Mouse (Mus musculus): ENCODE measurements around the gene Kansl1l.

The Kansl1l gene

GRCm38 (mm10) chr1:66817453-66817839 lies at the start of gene Kansl1l:
Kansl1l (minus strand) TSS chr1:66817562.
- DNase-seq (ENCODE audit: low read depth) = peak; percentile 79

GRCm38 (mm10) chr1:66865633-66866032 lies 48.3 kb upstream of the Kansl1l start:
- no peak for DNase-seq (ENCODE audit: low read depth)

GRCm38 (mm10) chr1:66863741-66864495 lies 46.6 kb upstream of the Kansl1l start:
- DNase-seq (ENCODE audit: low read depth) = no peak

GRCm38 (mm10) chr1:66862712-66863511 lies 45.5 kb upstream of the Kansl1l start, which contains the start of gene Acadl:
Acadl (minus strand) TSS chr1:66863277.
- DNase-seq (ENCODE audit: low read depth) = peak; percentile 31

- DNase-seq (ENCODE audit: low read depth) = no peak
Observed at GRCm38 (mm10) chr1:66861764-66862672, 44.7 kb upstream of the Kansl1l start.

- DNase-seq (ENCODE audit: low read depth) = no peak
Observed at GRCm38 (mm10) chr1:66847506-66847905, 30.1 kb upstream of the Kansl1l start.

GRCm38 (mm10) chr1:66845690-66846318 lies 28.4 kb upstream of the Kansl1l start:
- DNase-seq (ENCODE audit: low read depth) = no peak

- no peak for DNase-seq (ENCODE audit: low read depth)
Observed at GRCm38 (mm10) chr1:66841938-66842337, 24.6 kb upstream of the Kansl1l start.

GRCm38 (mm10) chr1:66841510-66841909 lies 24.1 kb upstream of the Kansl1l start:
- no peak for DNase-seq (ENCODE audit: low read depth)

- no peak for DNase-seq (ENCODE audit: low read depth)
Observed at GRCm38 (mm10) chr1:66839755-66840438, 22.5 kb upstream of the Kansl1l start.

- no peak for DNase-seq (ENCODE audit: low read depth)
Observed at GRCm38 (mm10) chr1:66839135-66839534, 21.8 kb upstream of the Kansl1l start.

GRCm38 (mm10) chr1:66838184-66839042 lies 21.1 kb upstream of the Kansl1l start:
- no peak for DNase-seq (ENCODE audit: low read depth)

- no peak for DNase-seq (ENCODE audit: low read depth)
Observed at GRCm38 (mm10) chr1:66837207-66837606, 19.8 kb upstream of the Kansl1l start.

GRCm38 (mm10) chr1:66832636-66833165 lies 15.3 kb upstream of the Kansl1l start:
- no peak for DNase-seq (ENCODE audit: low read depth)

GRCm38 (mm10) chr1:66831824-66832600 lies 14.7 kb upstream of the Kansl1l start:
- no peak for DNase-seq (ENCODE audit: low read depth)

- DNase-seq (ENCODE audit: low read depth) = no peak
Observed at GRCm38 (mm10) chr1:66829400-66830080, 12.2 kb upstream of the Kansl1l start.

GRCm38 (mm10) chr1:66821966-66822365 lies 4.6 kb upstream of the Kansl1l start:
- DNase-seq (ENCODE audit: low read depth) = no peak

- no peak for DNase-seq (ENCODE audit: low read depth)
Observed at GRCm38 (mm10) chr1:66820241-66820640, 2.9 kb upstream of the Kansl1l start.
